Mouse (Mus musculus): ENCODE data around the gene Col18a1. TPM values are rescaled to one million over a fixed set of nuclear protein-coding genes. Genes with fewer than 3 reads are reported as not detected.

Col18a1 gene
- polyA plus RNA-seq, 1 experiment from 2014 or later: 83.2 TPM

DNA sequence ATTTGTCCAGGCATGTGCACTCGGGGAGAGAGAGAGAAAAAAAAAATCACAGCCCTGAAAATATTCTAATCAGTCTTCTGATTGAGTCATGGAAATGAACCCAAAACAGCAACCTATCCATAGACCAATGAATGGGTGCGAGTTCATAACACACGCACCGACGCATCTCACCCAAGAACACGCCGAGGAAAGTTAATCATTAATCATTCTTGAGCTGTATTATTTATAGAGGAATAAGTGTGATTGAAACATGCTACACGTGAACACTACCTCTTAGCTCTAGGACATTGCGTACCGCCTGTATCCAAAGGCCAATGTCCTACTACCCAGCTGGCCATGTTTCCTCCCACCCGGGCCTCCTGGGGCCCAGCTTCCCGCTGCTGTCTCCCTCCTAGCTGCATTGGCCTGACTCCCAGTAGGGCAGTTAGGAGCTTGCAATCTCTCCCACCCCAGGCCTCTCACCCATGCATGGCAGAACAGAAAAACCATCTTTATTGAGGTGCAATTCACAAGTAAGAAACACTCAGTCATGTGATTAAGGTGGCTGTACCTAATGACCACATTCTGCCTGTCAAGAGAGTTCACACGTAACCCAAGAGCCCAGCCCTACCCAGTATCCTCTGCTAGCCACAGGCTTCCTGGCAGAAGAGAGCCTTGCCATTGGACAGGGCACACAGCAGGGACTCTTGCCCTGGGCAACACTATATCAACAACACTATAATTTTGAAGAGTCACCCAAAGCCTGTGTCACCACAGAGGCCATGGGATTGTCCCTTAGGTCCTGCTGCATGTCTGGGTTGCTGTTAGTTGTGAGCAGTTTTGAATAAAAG, 143.8 kb downstream of the Col18a1 start:
- H3K27me3 ChIP-seq (ENCODE audit: control insufficient read depth, insufficient read depth, low read length): no peaks in the 10 kb centered on the region
- H3K27ac ChIP-seq (ENCODE audit: low read depth, low read length): no peak overlapping the region
- H3K4me1 ChIP-seq (ENCODE audit: control insufficient read depth, insufficient read depth, low read length): no peaks in the 10 kb centered on the region
- 0 out of 2 replicates have a peak overlapping the region, but pooled peaks have one; percentile 10 for H3K9ac ChIP-seq (ENCODE audit: low read length)
- no peak overlapping the region for H3K4me3 ChIP-seq (ENCODE audit: low read depth, low read length)
- 87% methylated on average over 13 of the region's 13 CpGs for WGBS
- no peaks in the 10 kb centered on the region for H3K9me3 ChIP-seq (ENCODE audit: control insufficient read depth, low read length)
- no peak for ATAC-seq (ENCODE audit: insufficient read depth, low FRiP score, low TSS enrichment)
- H3K4me2 ChIP-seq (ENCODE audit: low read depth): no peak overlapping the region
- no peak for DNase-seq (ENCODE audit: low spot score)
- no peaks in the 10 kb centered on the region for H3K36me3 ChIP-seq (ENCODE audit: control insufficient read depth, insufficient read depth, low read length)

DNA sequence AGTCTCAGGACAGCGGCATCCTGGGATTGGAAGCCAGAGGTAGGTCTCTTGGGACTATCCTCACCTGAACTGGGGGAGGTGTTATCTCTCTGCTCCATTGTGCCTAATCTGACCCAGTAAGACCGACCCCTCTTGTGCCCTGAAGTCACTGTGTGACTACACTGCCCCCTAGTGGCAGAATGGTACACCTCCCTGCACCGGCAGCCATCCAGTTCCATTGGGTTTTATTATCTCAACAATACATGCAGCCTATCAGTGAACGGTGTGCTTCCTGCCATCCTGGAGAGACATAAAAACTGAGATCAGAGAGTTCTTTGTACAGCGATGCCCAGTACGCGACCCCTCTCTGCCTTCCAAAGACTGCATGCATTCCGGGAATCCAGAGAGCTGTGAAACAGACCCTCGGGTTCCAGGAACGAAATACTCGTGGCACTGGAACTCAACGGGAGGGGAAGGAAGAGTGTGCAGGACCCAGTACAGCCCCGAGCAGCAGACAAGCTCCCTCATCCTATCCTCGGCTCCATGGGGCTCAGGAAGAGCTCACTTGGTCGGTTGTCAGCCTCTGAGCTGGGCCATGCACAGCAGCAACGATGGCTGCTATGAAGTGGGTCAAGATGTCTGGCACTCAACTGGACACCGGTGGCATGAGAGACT, 144.8 kb downstream of the Col18a1 start:
- H3K27me3 ChIP-seq (ENCODE audit: control insufficient read depth, insufficient read depth, low read length): no peaks in the 10 kb centered on the region
- H3K9me3 ChIP-seq (ENCODE audit: control insufficient read depth, low read length): no peaks in the 10 kb centered on the region
- no peak overlapping the region for H3K4me3 ChIP-seq (ENCODE audit: low read depth, low read length)
- peak; percentile 75; the same call in 1 of the 2 replicates for ATAC-seq (ENCODE audit: insufficient read depth, low FRiP score, low TSS enrichment)
- WGBS: 33% methylated on average over 17 of the region's 17 CpGs
- peak; percentile 86 for DNase-seq (ENCODE audit: low spot score)
- H3K4me1 ChIP-seq (ENCODE audit: control insufficient read depth, insufficient read depth, low read length): no peaks in the 10 kb centered on the region
- H3K9ac ChIP-seq (ENCODE audit: low read length): no peak overlapping the region
- H3K36me3 ChIP-seq (ENCODE audit: control insufficient read depth, insufficient read depth, low read length): no peaks in the 10 kb centered on the region
- no peak overlapping the region for H3K27ac ChIP-seq (ENCODE audit: low read depth, low read length)
- H3K4me2 ChIP-seq (ENCODE audit: low read depth): peak overlapping the region; percentile 24; the same call in 1 of the 2 replicates

DNA sequence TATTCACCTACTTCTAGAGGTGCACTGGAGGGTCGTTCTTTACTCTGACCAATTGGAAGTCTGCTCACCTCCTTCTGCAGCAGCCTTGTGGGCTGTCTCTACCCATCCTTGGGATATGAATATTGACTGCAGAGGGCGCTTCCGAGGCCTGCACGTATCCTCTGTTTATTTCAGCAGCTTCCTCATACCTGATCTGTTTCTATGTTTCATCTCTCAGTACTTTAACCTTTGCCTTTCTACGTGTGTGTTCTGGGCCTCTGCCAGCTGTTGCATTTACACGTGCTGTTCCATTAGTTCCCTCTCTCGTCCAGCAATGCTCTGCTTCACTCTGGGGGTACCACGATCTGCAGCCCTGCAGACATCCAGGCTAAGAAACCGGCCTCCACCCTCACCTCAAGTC, 148.7 kb downstream of the Col18a1 start:
- no peak overlapping the region for H3K4me3 ChIP-seq (ENCODE audit: low read depth, low read length)
- H3K4me1 ChIP-seq (ENCODE audit: control insufficient read depth, insufficient read depth, low read length): no peaks in the 10 kb centered on the region
- no peak overlapping the region for H3K27ac ChIP-seq (ENCODE audit: low read depth, low read length)
- 83% methylated on average over 9 of the region's 9 CpGs for WGBS
- H3K9me3 ChIP-seq (ENCODE audit: control insufficient read depth, low read length): no peaks in the 10 kb centered on the region
- H3K27me3 ChIP-seq (ENCODE audit: control insufficient read depth, insufficient read depth, low read length): no peaks in the 10 kb centered on the region
- no peak overlapping the region for H3K9ac ChIP-seq (ENCODE audit: low read length)
- no peak overlapping the region for H3K4me2 ChIP-seq (ENCODE audit: low read depth)
- DNase-seq (ENCODE audit: low spot score) (no peak), ATAC-seq (ENCODE audit: insufficient read depth, low FRiP score, low TSS enrichment) (no peak)
- no peaks in the 10 kb centered on the region for H3K36me3 ChIP-seq (ENCODE audit: control insufficient read depth, insufficient read depth, low read length)

DNA sequence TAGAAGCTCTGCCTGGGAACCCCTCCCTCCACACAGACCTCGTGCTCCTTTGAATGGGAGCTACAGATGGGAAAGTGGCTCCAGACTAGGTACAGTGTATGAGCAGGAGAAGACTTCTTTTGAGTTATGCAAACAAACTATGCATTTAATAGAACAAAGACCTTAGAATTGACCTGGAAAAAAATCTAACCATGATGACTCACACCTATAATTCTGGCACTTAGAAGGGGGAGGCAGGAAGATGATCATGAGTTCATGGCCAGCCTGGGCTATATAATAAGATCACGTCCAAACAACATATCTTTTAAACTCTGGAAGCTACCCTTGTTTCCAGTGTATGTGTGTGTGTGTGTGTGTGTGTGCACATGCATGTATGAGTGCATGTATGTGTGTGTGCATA, 149.3 kb downstream of the Col18a1 start:
- no peak for ATAC-seq (ENCODE audit: insufficient read depth, low FRiP score, low TSS enrichment)
- no peaks in the 10 kb centered on the region for H3K27me3 ChIP-seq (ENCODE audit: control insufficient read depth, insufficient read depth, low read length)
- no peak overlapping the region for H3K4me3 ChIP-seq (ENCODE audit: low read depth, low read length)
- no peak overlapping the region for H3K4me2 ChIP-seq (ENCODE audit: low read depth)
- DNase-seq (ENCODE audit: low spot score): no peak
- H3K9ac ChIP-seq (ENCODE audit: low read length): no peak overlapping the region
- no peaks in the 10 kb centered on the region for H3K4me1 ChIP-seq (ENCODE audit: control insufficient read depth, insufficient read depth, low read length)
- no peaks in the 10 kb centered on the region for H3K36me3 ChIP-seq (ENCODE audit: control insufficient read depth, insufficient read depth, low read length)
- no peak overlapping the region for H3K27ac ChIP-seq (ENCODE audit: low read depth, low read length)
- WGBS: 81% methylated on average over 2 of the region's 2 CpGs
- H3K9me3 ChIP-seq (ENCODE audit: control insufficient read depth, low read length): no peaks in the 10 kb centered on the region

DNA sequence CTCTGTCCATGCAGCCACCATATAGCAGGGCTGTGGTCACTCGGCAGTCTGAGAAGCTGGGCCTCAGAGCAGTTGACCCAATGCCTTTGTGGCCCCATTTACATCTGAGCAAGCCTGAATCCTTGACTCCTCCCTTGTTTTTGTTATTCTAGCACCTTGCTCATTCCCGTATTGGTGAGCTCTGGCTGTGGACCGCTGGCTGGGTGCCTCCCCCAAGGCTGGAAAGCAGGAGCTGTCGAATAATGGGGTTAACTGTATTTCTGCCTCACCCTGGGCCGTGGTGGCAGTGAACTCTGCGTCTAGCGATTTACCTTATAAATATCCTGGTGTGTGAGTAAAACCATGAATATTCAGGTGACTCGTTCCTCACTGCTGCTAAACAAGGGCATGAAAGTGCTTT, 149.8 kb downstream of the Col18a1 start:
- DNase-seq (ENCODE audit: low spot score) (no peak), ATAC-seq (ENCODE audit: insufficient read depth, low FRiP score, low TSS enrichment) (no peak)
- H3K27ac ChIP-seq (ENCODE audit: low read depth, low read length): no peak overlapping the region
- no peak overlapping the region for H3K9ac ChIP-seq (ENCODE audit: low read length)
- H3K9me3 ChIP-seq (ENCODE audit: control insufficient read depth, low read length): no peaks in the 10 kb centered on the region
- no peaks in the 10 kb centered on the region for H3K4me1 ChIP-seq (ENCODE audit: control insufficient read depth, insufficient read depth, low read length)
- H3K36me3 ChIP-seq (ENCODE audit: control insufficient read depth, insufficient read depth, low read length): no peaks in the 10 kb centered on the region
- no peak overlapping the region for H3K4me2 ChIP-seq (ENCODE audit: low read depth)
- 33% methylated on average over 8 of the region's 8 CpGs for WGBS
- no peaks in the 10 kb centered on the region for H3K27me3 ChIP-seq (ENCODE audit: control insufficient read depth, insufficient read depth, low read length)
- H3K4me3 ChIP-seq (ENCODE audit: low read depth, low read length): no peak overlapping the region

DNA sequence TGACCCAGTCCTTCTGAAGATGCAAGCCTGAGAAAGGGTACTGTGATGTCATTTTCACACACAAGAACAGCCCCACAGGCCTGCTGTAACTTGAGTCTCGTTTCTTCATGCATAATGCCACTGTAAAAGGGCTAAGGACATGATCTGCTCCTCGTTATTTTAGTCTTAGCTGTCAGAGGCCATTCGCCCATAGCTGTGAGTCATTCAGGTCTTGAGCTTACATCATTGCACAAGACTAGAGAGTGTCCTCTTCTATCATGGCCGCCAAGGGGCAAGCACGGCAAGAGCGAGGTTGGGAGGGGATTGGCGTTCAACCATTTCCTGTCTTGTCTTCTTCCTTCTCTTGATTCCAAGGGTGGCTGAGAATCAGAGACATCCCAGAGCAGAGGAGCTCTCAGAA, 150.3 kb downstream of the Col18a1 start:
- Histone ChIP-seq H3K4me2 (ENCODE audit: low read depth) (no peak overlapping the region), H3K4me1 (ENCODE audit: control insufficient read depth, insufficient read depth, low read length) (no peaks in the 10 kb centered on the region), H3K27ac (ENCODE audit: low read depth, low read length) (no peak overlapping the region), H3K4me3 (ENCODE audit: low read depth, low read length) (no peak overlapping the region), H3K9ac (ENCODE audit: low read length) (no peak overlapping the region), H3K9me3 (ENCODE audit: control insufficient read depth, low read length) (no peaks in the 10 kb centered on the region), H3K36me3 (ENCODE audit: control insufficient read depth, insufficient read depth, low read length) (no peaks in the 10 kb centered on the region), H3K27me3 (ENCODE audit: control insufficient read depth, insufficient read depth, low read length) (no peaks in the 10 kb centered on the region)
- no peak for DNase-seq (ENCODE audit: low spot score)
- no peak for ATAC-seq (ENCODE audit: insufficient read depth, low FRiP score, low TSS enrichment)
- WGBS: 88% methylated on average over 7 of the region's 7 CpGs

DNA sequence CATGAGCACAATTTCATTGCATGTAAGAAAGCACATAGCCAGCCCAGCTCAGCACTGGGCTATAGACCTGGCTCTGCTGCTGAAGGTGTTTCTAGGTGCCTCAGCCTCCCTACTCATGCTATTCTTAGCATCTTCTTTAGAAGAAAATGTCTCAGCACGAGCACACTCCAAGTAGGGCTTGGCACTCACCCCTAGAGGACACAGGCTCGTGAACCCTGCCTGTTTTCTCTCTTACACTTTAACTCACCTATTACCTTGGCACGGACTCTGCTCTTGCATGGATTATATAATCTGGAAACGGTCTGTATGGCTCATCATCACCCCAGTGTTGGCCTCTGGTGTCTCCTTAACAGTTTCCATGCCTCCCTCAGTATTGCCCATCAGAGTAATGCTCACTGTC, 154.7 kb downstream of the Col18a1 start:
- no peak for DNase-seq (ENCODE audit: low spot score)
- H3K9ac ChIP-seq (ENCODE audit: low read length): no peak overlapping the region
- no peaks in the 10 kb centered on the region for H3K9me3 ChIP-seq (ENCODE audit: control insufficient read depth, low read length)
- no peak for ATAC-seq (ENCODE audit: insufficient read depth, low FRiP score, low TSS enrichment)
- no peak overlapping the region for H3K4me3 ChIP-seq (ENCODE audit: low read depth, low read length)
- H3K27me3 ChIP-seq (ENCODE audit: control insufficient read depth, insufficient read depth, low read length): no peaks in the 10 kb centered on the region
- no peak overlapping the region for H3K27ac ChIP-seq (ENCODE audit: low read depth, low read length)
- H3K4me1 ChIP-seq (ENCODE audit: control insufficient read depth, insufficient read depth, low read length): peaks cover 3% of the 10 kb centered on the region; the same call in 1 of the 2 replicates
- H3K36me3 ChIP-seq (ENCODE audit: control insufficient read depth, insufficient read depth, low read length): no peaks in the 10 kb centered on the region
- H3K4me2 ChIP-seq (ENCODE audit: low read depth): no peak overlapping the region
- WGBS: 85% methylated on average over 4 of the region's 4 CpGs

DNA sequence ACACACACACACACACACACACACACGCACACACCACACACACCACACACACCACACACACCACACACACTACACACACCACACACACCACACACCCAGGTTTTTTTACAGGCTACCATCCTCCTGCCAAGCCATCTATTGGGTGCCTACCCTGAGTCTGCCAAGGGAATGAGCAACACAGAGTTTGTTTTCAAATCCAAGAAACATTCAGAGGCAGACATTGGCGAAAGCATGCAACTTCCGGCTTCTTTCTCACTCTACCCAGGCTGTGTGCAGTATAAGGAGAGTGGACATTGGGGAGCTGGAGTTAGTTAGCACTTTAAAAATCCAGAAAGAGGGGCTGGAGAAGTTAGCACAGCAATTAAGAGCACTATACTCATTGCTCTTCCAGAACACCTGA, 157.7 kb downstream of the Col18a1 start:
- DNase-seq (ENCODE audit: low spot score): no peak
- Histone ChIP-seq H3K27ac (ENCODE audit: low read depth, low read length) (no peak overlapping the region), H3K9me3 (ENCODE audit: control insufficient read depth, low read length) (no peaks in the 10 kb centered on the region), H3K9ac (ENCODE audit: low read length) (no peak overlapping the region), H3K36me3 (ENCODE audit: control insufficient read depth, insufficient read depth, low read length) (no peaks in the 10 kb centered on the region), H3K4me3 (ENCODE audit: low read depth, low read length) (no peak overlapping the region), H3K4me1 (ENCODE audit: control insufficient read depth, insufficient read depth, low read length) (peaks cover 3% of the 10 kb centered on the region; the same call in 1 of the 2 replicates), H3K4me2 (ENCODE audit: low read depth) (no peak overlapping the region), H3K27me3 (ENCODE audit: control insufficient read depth, insufficient read depth, low read length) (no peaks in the 10 kb centered on the region)
- WGBS: 80% methylated on average over 2 of the region's 3 CpGs
- no peak for ATAC-seq (ENCODE audit: insufficient read depth, low FRiP score, low TSS enrichment)

Data from neural tube, embryonic 11.5 days (tissue).